Mouse (Mus musculus): ENCODE data around the gene Eif4g3.

- TF ChIP-seq CTCF (IDR thresholded peaks at IDR 0.05; ENCODE audit: insufficient read depth, low read depth, low read length) (no peak), POLR2A (IDR thresholded peaks at IDR 0.05; ENCODE audit: insufficient read depth, low read depth, low read length) (no peak)
Measured at GRCm38 (mm10) chr4:138119740-138120139, 126.9 kb downstream of the Eif4g3 start.
